Mouse (Mus musculus) kidney, postnatal 25 days (tissue): ENCODE results near the gene Tmeff1.

Experiments used
- DNase-seq, 2 experiments: peaks; one replicate each; pipeline ENCODE4 v3.0.0; 2021; ENCODE audit warnings: mixed read lengths in 2 of 2

Gene Tmeff1

GRCm38 (mm10) chr4:48584421-48585240 is at the start of gene Tmeff1:
TSS of gene Tmeff1 (plus strand) at chr4:48585174.
- DNase-seq: peak; percentile 5 to 46

- DNase-seq: no peak
These were observed 48.7 kb upstream of the Tmeff1 start for GRCm38 (mm10) chr4:48536275-48536674.

GRCm38 (mm10) chr4:48537024-48537423 is 48.0 kb upstream of the Tmeff1 start:
- no peak for DNase-seq

GRCm38 (mm10) chr4:48538581-48538980 is 46.4 kb upstream of the Tmeff1 start:
- no peak for DNase-seq

GRCm38 (mm10) chr4:48539841-48540575 is 45.0 kb upstream of the Tmeff1 start, which contains the start of gene Msantd3:
TSS of gene Msantd3 (plus strand) at chr4:48539935.
- peak; percentile 25 to 56 for DNase-seq

- peak in 1 of 2 experiments; percentile 8 for DNase-seq
These were observed 44.3 kb upstream of the Tmeff1 start for GRCm38 (mm10) chr4:48540576-48541111.

GRCm38 (mm10) chr4:48541526-48542250 is 43.3 kb upstream of the Tmeff1 start:
- DNase-seq: no peak

GRCm38 (mm10) chr4:48542351-48542750 is 42.6 kb upstream of the Tmeff1 start:
- DNase-seq: no peak

GRCm38 (mm10) chr4:48543071-48543865 is 41.7 kb upstream of the Tmeff1 start:
- no peak for DNase-seq

GRCm38 (mm10) chr4:48544141-48544540 is 40.8 kb upstream of the Tmeff1 start:
- no peak for DNase-seq

GRCm38 (mm10) chr4:48545966-48546365 is 39.0 kb upstream of the Tmeff1 start:
- no peak for DNase-seq

GRCm38 (mm10) chr4:48546568-48547496 is 38.1 kb upstream of the Tmeff1 start:
- DNase-seq: no peak

GRCm38 (mm10) chr4:48548393-48549045 is 36.5 kb upstream of the Tmeff1 start:
- DNase-seq: no peak

- no peak for DNase-seq
These were observed 35.3 kb upstream of the Tmeff1 start for GRCm38 (mm10) chr4:48549661-48550060.

- DNase-seq: no peak
These were observed 32.4 kb upstream of the Tmeff1 start for GRCm38 (mm10) chr4:48552486-48553064.

GRCm38 (mm10) chr4:48554132-48554531 is 30.8 kb upstream of the Tmeff1 start:
- DNase-seq: no peak

GRCm38 (mm10) chr4:48555729-48556128 is 29.2 kb upstream of the Tmeff1 start:
- peak in 1 of 2 experiments; percentile 77 for DNase-seq

GRCm38 (mm10) chr4:48559652-48560051 is 25.3 kb upstream of the Tmeff1 start:
- DNase-seq: no peak

- DNase-seq: no peak
These were observed 23.1 kb upstream of the Tmeff1 start for GRCm38 (mm10) chr4:48561824-48562223.

GRCm38 (mm10) chr4:48564962-48565361 is 20.0 kb upstream of the Tmeff1 start:
- DNase-seq: no peak
